Mouse (Mus musculus): ENCODE results near the gene Myo16. TPM values are rescaled to one million over a fixed set of nuclear protein-coding genes. Genes with fewer than 3 reads are reported as not detected.

Myo16 gene
- total RNA-seq, 2 experiments from 2014 or later: 1.2 to 1.6 TPM

- DNase-seq: no peak
Observed at GRCm38 (mm10) chr8:10681926-10682325, 528.2 kb downstream of the Myo16 start.

DNA sequence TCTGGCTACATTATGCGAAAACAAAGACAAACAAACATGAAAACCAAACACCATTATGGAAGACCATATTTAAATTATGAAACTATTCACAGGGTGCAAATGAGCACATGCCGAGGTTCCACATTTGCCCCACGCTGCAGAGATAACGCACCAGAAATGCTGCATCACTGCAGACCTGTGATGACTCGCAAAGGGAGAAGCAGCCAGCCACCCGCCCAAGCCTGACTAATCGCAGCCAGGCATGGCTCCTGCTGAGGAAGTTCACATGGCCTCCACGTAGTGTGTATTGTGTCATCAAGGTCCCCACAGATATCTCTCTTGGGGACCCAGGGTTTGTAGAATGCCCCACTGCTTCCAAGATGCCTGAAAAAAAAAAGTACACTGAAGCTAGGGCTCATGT, 529.4 kb downstream of the Myo16 start:
- no peak for DNase-seq

Other genes starting within 250 kb of the Myo16 start
- gene Lig4, start 176.2 kb upstream of the Myo16 start, total RNA-seq (2021): 1 to 10 TPM; 3.0 to 3.6 TPM
- gene Abhd13, start 176.2 kb upstream of the Myo16 start, total RNA-seq (2021): 1 to 10 TPM; 7.9 to 8.1 TPM
- gene Tnfsf13b, start 147.4 kb upstream of the Myo16 start, total RNA-seq (2021): under 1 TPM; 0.92 to 0.99 TPM